Mouse (Mus musculus): ENCODE data around the gene Nat10.

The Nat10 gene

DNA sequence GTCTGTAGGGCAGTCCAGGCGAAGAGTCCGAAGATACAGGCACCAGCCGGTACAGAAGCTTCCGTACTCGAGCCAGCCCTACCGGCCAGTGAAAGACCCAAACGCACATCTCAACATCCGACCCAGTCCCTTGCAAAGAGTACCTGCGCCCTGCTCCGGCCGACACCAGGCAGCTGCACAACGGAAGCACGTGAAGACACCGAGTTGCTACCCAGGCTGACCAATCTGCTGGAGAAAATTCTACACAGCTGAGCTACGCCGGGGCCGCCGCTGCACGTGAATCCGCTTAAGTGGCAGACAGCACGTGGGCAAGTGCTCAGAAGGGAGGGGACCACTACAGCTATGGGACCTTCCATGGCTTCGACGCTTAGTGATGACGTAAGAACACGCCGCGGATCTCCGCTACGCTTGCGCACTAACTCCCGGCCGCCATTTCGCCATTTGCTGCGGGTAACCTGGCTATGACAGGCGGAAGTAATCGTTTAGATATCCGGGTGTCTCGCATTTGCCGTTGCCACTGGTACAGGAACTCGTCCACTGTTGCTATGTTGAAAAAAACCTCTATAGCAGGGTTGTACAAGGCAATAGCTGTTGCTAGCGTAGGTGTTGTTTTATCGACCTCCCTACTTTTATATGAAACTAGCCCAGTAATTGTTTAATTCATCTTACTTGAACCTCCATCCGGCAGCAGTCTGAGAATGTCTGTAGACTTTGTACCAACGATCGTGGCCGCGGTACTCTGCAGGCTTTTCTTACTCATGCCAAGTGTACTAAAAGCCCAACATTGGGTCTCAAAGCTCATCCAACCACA, at the start of gene Nat10:
Gene Nat10 (minus strand): TSS at position 365 of the 811 bp plus-strand sequence.
- DNase-seq (ENCODE audit: low spot score in 2 of 2), result peak; percentile 94 to 98

DNA sequence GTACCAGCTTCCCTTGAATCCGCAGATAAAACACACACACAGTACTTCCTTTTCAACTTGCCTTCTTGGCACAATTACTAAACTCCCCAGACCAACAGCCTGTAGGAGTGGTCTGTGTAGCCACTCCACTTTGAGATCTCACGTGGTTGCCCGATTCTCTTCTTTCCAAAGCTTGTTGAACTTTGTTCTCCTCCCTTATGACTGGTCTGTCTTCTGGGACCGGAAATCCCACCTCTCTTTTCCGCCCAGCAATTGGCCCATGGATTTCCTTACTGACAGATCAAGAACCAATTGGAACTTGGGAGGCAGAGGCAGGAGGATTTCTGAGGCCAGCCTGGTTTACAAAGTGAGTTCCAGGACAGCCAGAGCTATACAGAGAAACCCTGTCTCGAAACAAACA, 49.3 kb upstream of the Nat10 start:
- no peak for DNase-seq (ENCODE audit: low spot score in 2 of 2)

DNA sequence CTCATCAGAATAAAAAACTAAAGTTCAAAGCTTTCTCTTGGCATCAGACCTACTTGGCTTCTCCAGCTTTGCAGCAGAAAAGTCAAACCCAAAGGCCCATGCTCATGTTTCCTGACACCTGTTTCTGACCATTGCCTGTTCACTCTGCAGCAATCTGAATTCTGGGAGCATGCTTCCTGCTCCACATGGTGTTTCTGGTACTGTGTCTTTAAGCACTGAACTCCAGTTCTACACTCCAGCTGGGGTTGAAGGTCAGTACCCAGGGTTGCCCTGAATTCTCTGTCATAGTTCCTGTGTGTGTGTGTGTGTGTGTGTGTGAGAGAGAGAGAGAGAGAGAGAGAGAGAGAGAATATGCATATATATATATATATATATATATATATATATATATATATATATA, 47.4 kb upstream of the Nat10 start:
- no peak for DNase-seq (ENCODE audit: low spot score in 2 of 2)

DNA sequence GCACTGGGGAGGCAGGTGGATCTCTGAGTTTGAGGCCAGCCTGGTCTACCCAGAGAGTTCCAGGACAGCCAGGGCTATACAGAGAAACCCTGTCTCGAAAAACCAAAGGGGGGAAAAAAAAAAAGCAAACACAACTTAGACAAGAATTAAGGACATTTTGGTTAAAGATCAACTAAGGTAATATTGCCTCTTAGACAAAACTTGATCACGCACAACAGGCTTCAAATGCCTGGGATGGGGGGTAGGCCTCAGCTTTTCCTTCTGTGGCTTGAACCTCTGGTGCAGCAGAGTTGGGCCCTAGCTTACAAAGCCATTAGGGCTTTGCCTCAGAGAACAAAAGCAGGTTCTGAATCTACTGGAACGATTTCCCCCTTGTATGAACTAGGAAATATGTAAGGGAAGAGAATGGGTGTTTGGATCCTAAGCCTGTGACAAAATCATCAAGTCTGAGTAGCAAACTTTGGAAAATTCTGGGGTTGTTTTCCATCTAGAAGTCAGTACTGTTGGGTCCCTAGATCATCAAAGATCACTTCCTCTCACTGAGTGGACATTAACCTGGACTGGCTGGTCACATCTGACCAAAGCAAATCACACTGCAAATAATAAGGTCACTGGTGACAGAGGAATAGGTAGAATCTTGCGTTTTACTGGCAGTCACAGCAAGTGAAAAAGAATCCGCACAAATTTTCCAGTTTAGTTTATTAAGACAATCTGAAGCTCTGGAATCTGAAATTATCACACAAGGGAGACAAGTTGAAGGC, 42.9 kb upstream of the Nat10 start:
- DNase-seq (ENCODE audit: low spot score in 2 of 2), result no peak

DNA sequence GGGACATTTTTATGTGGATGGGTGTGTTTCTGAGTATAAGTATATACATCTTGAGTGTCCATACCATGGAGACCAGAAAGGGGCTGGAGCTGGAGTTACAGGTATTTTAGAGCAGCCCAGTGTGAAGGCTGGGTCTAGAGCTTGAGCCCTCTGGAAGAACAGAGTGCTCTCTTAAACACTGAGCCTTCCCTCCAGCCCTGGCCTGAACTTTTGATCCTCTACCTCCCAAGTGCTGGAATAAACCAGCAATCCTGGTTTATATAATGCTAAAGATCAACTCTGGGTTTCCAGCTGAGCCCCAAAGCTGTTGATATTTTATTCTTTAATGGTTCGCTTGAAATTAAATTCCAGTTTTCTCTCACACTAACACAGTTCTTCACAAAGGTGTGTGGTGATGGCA, 41.4 kb upstream of the Nat10 start:
- DNase-seq (ENCODE audit: low spot score in 2 of 2), result no peak

DNA sequence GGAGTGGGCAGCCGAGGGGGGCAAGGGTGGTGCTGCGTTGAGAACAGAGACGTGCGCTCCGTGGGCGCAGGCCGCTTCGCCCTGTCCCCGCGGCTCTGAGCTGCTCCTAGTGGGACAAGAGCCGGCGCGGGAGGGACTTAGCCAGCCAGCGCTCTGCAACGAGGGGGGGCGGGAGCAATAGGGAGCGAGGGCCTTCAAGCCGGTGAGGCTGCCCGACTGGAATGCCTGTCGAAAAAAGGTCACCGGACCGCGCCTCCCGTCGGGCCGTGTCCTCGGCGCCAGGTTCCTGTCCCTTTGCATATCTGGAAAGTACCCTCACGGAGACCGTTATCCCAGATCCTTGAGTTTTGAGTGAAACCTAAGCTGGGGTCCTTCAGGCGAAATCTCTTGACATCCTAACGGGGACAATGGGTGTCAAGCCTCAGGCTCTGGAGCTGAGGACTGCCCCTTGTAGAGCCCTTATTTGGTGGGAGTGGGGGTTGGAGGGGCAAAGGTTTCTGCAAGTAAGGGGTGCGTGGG, 36.5 kb upstream of the Nat10 start, which contains the start of gene Caprin1:
Gene Caprin1 (minus strand): TSS at position 159 of the 519 bp plus-strand sequence.
- peak; percentile 78 to 84 for DNase-seq (ENCODE audit: low spot score in 2 of 2)

DNA sequence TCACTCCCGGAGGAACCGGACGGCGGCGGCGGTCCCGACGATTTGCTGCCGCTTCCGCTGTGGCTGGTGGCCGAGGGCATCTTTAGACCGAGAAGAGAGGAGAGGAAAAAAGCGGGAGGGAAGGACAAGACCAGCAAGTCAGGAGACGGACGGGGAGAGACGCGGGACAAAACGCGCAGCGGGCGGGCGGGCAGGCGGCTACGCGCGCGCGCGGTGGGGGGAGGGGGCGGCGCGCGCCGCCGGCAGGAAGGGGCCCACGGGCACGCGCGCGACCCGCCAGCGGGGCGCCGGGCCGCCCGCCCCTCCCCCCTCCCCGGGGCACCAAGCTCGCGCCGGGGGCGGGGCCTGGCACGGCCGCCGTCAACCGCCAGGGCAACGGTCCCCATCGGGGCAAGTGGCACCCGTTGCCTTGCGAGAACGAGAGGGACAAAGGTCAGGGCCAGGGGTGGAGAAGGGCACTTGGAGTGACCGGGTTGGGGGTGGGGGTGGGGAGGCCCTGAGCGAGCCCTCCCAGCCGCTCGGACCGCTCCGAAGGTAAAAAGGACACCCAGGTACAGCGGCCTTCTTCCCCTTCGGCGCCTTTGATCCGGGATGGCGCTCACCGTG, 35.9 kb upstream of the Nat10 start:
- DNase-seq (ENCODE audit: low spot score in 2 of 2), result peak; percentile 65 to 72

DNA sequence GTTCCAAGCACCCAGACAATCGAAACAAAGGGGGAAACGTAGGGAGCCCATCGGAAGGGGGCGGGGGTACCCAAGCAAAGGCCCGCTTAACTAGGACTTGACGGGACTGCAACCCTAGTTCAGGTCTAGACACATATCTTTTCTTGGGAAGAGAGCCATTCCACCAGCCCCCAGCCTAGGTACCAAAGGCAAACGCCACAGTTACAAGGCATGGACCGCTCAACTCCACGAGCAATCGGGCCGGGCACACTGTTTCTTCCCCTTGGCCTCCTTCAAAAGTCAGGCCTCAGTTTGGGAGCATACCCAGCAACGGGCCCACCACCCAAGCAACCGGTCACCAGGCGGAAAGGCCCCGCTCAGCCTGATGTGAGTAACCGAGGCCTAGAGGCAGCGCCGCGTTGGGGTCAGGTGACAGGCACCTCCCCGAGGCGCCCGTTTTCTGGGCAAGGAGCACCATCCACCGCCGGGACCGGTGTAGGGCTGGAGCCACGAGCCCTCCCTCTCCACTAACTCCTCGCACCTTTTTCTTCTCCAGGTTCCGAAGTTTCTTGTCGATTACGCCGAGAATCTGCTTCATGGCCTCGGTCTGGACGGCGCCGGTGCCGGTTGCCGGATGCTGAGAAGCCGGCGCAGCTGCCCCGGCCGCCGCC, 35.3 kb upstream of the Nat10 start:
- DNase-seq (ENCODE audit: low spot score in 2 of 2), result peak; percentile 51 to 63

DNA sequence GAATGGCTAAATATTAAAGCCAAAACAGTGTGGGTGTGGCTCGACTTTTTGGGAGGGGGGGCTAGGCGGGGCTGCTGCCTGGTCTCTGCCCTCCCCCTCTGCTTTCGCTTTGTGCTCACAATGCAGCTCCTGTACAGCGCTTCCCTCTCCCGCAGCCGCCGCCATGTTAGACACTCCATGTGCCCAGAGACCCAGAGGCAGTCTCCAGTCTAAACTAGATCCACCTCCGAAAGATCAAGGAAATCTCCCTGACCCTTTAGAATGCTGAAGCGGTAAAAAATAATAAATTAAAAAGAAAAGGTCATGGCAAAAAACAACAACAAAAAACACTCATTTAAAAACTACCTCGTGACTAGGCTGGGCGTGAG, 34.8 kb upstream of the Nat10 start:
- peak; percentile 59 to 62 for DNase-seq (ENCODE audit: low spot score in 2 of 2)

DNA sequence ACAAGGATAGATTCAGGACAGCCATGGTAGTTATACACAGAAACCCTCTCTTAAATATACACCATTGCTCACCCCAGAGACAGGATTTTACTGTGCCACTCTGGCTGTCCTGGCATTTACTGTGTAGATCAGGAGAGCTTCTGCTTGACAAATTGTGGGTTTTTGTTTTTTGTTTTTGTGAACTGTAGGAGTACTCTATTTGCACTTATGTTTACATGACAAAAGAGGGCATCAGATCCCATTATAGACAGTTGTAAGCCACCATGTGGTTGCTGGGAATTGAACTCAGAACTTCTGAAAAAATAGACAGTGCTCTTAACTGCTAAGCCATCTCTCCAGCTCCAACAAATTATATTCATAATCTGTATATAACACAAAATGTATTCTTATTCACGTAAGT, 30.9 kb upstream of the Nat10 start:
- DNase-seq (ENCODE audit: low spot score in 2 of 2), result no peak

DNA sequence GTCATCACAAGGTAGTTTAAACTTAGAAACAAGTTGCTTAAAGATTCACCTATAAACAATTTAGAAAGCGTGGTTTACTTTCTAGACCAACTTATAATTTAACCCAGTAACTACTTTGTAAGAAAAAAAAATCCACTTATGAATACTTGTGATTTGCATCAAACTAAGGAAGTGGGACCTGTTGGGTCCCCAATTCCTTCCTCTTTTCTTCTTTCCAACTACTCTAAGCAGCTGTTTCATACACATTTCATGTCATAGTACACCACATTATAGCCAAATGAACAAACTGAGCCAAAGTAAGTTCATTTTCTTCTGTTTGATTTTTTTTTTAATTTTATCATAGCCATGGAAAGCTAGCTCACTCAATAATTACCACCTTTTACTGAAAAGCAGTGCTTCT, 24.7 kb upstream of the Nat10 start:
- no peak for DNase-seq (ENCODE audit: low spot score in 2 of 2)

DNA sequence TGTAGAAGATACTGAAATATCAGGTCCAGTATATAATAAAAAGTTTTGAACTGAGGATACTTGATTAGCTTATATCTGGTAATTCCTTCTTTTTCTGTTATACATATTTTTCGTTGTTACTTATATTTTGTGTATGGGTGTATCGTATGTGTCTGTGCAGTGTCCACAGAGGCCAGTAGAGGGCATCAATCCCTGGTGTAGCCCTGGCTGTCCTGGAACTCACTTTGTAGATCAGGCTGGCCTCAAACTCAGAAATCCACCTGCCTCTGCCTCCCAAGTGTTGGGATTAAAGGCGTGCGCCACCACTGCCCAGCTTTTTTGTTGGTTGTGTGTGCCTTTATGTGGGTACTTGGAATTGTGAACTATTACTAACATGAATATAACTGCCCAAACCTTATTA, 23.6 kb upstream of the Nat10 start:
- peak in 1 of 2 experiments; percentile 20 for DNase-seq (ENCODE audit: low spot score in 2 of 2)

DNA sequence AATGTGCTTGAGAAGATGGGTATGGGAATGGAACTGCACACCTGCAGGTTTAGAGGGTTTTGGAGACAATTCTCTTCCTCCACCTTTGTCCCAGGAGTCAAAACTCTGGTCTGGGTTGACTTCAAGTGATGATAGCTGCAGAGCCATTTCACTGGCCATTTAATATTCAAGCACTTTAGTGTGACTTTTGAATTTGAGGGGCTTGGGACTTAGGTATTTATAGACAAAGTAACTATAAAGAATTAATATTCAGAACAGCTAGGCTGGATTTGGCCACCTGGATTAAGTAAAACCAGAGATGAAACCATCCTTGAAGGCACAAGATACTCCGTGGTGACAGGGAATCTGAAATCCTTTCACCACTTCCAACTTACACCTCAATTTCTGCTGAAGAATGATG, 1.4 kb upstream of the Nat10 start:
- no peak for DNase-seq (ENCODE audit: low spot score in 2 of 2)

DNA sequence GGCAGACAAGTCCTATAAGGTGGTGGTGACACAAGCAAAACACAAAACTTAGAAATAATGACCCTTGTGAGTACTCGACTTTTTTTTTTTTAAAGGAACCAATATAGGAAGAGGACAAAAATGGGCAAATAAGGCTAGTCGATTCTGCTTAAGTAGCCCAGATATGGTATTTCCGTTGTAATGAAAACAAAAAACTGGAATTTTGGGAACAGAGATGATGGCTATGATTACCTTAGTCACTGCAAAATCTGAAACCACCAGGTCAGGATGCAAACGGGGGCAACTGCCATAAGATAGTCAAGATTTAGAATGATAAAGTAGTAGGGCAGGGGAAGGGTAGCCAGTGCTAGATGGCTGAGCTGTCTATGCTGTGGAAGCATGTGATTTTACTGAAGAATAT, 923 bp upstream of the Nat10 start:
- DNase-seq (ENCODE audit: low spot score in 2 of 2), result no peak

DNA sequence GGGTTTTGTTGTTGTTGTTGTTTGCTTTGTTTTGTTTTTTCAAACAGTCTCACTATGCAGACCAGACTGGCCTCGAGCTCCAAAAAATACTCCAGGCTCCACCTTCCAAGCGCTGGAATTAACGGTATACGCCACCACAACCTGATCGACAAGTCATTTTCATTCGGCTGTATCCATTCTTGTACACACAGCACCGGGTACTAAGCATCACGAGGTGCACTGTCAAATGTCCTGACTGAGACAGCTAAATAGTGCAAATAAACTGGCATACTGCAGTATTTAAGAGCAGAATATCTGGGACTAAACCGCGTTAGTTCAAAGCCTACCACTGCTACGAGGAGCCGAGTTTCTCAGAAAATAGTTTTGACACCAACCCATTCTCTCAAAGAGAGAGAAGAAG, 649 bp downstream of the Nat10 start:
- no peak for DNase-seq (ENCODE audit: low spot score in 2 of 2)

DNA sequence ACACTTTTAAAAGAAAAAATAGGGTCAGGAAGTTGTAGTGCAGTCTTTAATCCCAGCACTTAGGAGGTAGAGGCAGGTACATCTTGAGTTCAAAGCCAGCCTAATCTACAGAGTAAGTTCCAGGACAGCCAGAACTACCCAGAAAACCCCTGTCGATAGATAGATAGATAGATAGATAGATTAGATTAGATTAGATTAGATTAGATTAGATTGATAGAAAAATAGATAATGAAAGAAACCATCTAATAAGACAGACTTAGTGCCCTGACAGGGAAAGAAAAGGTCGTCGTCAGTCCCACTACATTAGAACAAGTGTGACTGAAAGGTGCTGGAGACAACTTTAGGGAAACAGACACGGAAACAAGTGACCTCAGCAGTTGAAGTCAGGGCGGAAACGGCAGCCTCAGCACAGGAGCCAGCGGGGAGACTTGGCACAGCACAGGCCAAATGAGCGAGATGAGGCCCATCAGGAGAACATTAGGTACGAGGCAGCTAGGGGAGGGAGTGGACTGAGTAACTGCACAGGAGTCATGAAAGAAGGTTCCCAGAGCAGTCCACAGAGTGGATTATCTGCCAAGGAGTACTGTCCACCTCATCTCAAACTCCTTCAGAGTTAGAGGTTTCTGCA, 5.5 kb downstream of the Nat10 start:
- DNase-seq (ENCODE audit: low spot score in 2 of 2), result no peak

DNA sequence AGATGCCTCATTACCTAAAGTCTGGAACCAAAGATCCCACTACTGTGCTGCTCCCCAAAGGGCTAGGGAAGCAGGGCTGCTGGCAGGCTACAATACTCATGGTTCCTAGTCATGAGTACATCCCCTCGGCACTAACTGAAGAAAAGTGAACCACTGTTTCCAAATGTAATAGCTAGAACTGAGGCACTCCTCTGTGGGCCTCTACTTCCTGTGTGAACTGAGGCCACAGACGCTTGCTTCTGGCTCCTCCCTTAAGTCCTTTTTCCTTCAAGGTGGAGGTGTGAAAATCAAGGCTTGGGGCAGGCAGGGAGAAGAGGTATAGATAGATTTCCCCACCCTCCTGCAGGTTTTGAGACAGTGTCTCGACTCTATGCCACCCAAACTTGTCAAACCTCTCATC, 6.5 kb downstream of the Nat10 start:
- no peak for DNase-seq (ENCODE audit: low spot score in 2 of 2)

DNA sequence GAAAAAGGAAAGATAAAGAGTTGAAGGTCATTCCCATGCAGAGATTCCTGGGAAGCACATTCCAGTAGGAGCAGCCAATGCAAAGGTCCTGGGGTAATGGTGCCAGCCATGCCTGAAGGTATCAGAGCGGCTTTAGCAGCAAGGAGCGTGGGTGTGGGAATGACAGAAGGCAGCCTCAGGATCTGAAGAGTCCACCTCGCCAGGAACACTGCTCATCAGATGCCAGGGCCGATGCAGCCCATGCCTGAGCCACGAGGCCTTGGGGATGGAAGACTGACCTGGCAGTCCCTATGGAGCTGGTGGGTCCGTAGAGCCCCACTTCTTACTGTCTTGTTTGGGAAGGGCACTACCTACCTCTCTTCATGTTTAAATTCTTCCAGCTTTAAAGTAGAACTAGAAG, 9.3 kb downstream of the Nat10 start:
- no peak for DNase-seq (ENCODE audit: low spot score in 2 of 2)

DNA sequence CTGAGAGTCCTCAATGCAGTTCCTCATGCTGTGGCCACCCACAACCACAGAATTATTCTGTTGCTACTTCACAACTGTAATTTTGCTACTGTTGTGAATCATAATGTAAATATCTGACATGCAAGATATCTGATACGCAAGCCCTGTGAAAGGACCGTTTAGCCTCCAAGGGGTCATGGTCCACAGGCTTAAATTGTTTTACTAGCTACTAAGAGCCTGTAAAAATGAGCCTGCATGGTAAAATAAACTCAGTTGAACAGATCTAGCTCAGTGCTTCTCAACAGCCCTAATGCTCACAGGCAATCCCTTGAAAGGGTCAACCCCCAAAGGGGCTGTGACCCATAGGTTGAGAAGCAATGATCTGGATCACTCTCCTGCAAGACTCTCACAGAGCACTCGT, 12.0 kb downstream of the Nat10 start:
- no peak for DNase-seq (ENCODE audit: low spot score in 2 of 2)

DNA sequence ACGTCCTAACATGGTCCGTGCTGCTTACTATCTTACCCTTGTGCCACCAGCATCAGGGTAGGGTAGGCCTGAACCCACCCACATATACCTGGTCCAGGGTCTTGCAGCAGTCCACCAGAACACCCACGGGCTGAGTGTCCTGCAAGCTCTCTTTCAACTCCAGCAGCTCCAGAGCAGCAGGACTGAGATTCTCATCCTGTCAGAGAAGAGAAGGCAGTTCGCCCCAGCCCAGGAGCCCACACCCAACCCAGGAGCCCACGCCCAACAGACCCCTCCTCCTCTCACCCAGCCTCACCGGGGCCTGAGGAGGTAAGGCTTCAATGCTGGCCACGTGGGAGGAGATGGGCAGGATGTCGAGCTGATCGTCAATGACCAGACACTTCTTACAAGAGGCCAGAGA, 13.2 kb downstream of the Nat10 start:
- DNase-seq (ENCODE audit: low spot score in 2 of 2), result no peak

DNA sequence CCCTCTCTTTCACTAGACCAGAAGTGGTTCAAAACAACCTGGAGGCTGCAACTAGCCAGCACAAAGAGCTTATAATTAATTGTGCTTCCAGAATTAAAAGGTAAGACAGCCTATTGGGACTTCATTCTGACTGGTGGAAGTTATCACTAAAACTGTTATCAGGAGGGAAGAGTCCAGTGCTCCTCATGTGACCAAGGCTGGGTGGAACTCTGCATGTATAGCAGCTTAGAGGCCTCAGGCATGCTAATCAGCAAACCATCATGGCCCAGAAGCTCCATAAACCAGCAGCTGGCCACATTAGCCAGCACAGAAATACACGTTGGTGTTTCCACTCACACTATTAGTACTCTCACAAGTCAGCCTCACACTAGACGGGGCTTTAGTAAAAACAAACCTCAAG, 14.3 kb downstream of the Nat10 start:
- no peak for DNase-seq (ENCODE audit: low spot score in 2 of 2)

DNA sequence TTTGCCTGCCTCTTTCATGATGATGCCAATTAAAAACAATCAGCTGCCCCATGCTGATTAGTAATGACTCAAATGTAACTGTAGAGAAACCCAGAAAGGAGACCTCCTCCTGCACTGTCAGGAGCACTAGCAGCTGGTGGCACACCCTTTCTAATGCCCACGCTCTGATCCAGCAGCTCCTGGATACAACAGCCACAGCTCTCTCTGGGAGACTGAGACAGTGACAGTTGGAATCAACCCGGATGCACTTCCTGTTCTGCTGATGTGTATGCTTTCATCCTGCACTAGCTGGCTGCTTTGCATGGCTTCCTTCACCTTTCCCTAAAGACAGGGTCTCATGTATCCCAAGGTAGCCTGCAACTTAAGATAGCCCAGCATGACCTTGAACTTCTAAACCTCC, 15.0 kb downstream of the Nat10 start:
- DNase-seq (ENCODE audit: low spot score in 2 of 2), result no peak

Data from spleen, postnatal 14 days (tissue).